Mouse (Mus musculus): ENCODE data around the gene Nup107. TPM values are rescaled to one million over a fixed set of nuclear protein-coding genes. Genes with fewer than 3 reads are reported as not detected.

Nup107 gene
- polyA plus RNA-seq, 1 experiment from 2014 or later, result 96.3 TPM

DNA sequence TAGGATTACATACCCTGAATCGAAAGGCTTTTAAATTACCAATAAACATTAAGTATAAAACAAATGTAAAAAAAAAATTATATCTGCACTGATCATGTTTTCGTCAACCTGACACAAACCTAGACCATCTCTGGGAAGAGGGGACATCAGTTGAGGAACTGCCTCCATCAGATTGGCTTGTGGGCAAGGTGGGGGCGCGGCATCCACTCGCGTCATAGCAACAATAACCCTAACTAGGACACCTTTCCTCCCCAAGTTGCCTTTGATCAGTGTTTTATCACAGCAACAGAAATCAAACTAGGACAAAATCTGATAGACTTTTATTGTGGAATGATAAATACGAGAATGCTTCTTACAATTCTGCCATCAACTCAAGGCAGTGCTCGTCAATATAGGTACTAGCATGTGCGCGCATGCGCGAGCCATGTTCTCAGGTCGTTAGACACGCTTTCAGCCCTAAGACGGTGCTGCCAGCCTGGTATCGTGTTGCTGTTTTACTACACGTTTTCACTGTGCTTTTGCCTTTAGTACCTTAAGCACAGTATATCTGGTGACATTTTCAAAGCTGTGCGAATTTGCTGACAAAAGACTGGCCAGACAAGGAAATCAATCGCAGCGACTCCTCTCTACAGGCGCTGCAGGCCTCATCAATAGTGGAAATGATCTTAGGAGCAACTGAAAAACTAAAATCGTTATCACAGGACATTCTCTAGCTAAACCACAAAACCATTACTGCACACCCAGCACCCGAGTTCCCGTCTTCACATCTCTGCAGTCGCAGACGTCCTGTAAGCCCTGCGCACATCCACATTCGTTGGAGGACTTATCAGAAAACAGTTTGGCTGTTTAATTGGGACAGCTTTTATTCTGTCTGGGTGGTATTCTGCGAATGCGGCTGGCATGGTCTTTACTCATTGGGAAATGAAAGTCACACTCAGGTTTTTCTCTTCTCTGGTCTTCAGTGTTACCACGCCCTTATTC, 11.7 kb upstream of the Nup107 start:
- Histone ChIP-seq H3K9ac (no peak overlapping the region), H3K27ac (ENCODE audit: low read depth) (no peak overlapping the region), H3K4me1 (ENCODE audit: insufficient read depth) (no peaks in the 10 kb centered on the region), H3K9me3 (ENCODE audit: low read depth, low read length) (no peaks in the 10 kb centered on the region), H3K4me2 (no peak overlapping the region), H3K27me3 (ENCODE audit: insufficient read depth, low read length) (no peaks in the 10 kb centered on the region), H3K36me3 (ENCODE audit: insufficient read depth) (no peaks in the 10 kb centered on the region), H3K4me3 (ENCODE audit: low read depth, low read length) (no peak overlapping the region)
- no peak for TF ChIP-seq CTCF (IDR thresholded peaks at IDR 0.05; ENCODE audit: low read depth)
- DNase-seq, result no peak
- no peak for ATAC-seq (ENCODE audit: insufficient read depth)
- WGBS, result 86% methylated on average over 31 of the region's 31 CpGs

DNA sequence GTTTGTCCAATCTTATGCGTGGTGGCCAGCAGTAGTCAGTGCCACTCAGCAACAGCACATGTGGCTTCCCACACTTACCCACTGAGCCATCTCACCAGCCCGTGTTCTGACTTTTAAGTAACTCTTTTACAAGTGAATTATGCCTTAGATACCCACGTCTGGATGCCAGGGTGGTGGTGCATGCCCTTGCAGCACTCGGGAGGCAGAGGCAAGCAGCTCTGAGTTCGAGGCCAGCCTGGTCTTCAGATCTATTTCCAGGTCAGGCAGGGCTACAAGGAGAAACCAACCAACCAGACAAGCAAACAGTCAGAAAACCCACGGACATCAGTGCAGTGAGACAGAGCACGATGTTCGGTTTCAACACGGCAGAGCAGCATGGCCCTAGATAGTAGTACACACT, 9.4 kb upstream of the Nup107 start:
- H3K9ac ChIP-seq, result no peak overlapping the region
- H3K27me3 ChIP-seq (ENCODE audit: insufficient read depth, low read length), result no peaks in the 10 kb centered on the region
- H3K4me3 ChIP-seq (ENCODE audit: low read depth, low read length), result no peak overlapping the region
- no peaks in the 10 kb centered on the region for H3K36me3 ChIP-seq (ENCODE audit: insufficient read depth)
- 92% methylated on average over 9 of the region's 9 CpGs for WGBS
- H3K27ac ChIP-seq (ENCODE audit: low read depth), result no peak overlapping the region
- TF ChIP-seq CTCF (IDR thresholded peaks at IDR 0.05; ENCODE audit: low read depth), result no peak
- H3K9me3 ChIP-seq (ENCODE audit: low read depth, low read length), result no peaks in the 10 kb centered on the region
- DNase-seq, result no peak
- H3K4me2 ChIP-seq, result no peak overlapping the region
- no peaks in the 10 kb centered on the region for H3K4me1 ChIP-seq (ENCODE audit: insufficient read depth)
- no peak for ATAC-seq (ENCODE audit: insufficient read depth)

DNA sequence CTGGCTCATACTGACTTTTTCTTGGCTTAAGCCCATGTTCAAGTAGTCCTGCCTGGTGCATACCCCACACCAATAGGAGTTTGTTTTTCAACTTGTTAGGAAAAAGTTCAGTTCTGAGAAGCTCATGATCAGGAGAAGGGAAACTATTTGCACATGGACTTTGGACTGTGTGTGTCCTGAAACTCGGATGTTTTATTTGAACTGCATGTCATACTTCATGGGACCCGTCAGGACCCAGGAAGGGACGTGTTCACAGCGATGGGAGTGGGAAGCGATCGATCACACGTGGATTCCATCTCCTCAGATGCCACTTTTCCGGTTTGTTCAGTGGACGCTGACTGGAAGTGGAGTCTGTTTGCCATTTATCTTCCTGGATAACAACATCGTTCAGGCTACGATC, 7.3 kb upstream of the Nup107 start:
- DNase-seq (no peak), ATAC-seq (ENCODE audit: insufficient read depth) (no peak)
- H3K4me3 ChIP-seq (ENCODE audit: low read depth, low read length), result no peak overlapping the region
- TF ChIP-seq CTCF (IDR thresholded peaks at IDR 0.05; ENCODE audit: low read depth), result no peak
- 62% methylated on average over 11 of the region's 11 CpGs for WGBS
- no peaks in the 10 kb centered on the region for H3K4me1 ChIP-seq (ENCODE audit: insufficient read depth)
- no peaks in the 10 kb centered on the region for H3K27me3 ChIP-seq (ENCODE audit: insufficient read depth, low read length)
- H3K27ac ChIP-seq (ENCODE audit: low read depth), result no peak overlapping the region
- H3K4me2 ChIP-seq, result no peak overlapping the region
- no peaks in the 10 kb centered on the region for H3K36me3 ChIP-seq (ENCODE audit: insufficient read depth)
- no peaks in the 10 kb centered on the region for H3K9me3 ChIP-seq (ENCODE audit: low read depth, low read length)
- H3K9ac ChIP-seq, result no peak overlapping the region

DNA sequence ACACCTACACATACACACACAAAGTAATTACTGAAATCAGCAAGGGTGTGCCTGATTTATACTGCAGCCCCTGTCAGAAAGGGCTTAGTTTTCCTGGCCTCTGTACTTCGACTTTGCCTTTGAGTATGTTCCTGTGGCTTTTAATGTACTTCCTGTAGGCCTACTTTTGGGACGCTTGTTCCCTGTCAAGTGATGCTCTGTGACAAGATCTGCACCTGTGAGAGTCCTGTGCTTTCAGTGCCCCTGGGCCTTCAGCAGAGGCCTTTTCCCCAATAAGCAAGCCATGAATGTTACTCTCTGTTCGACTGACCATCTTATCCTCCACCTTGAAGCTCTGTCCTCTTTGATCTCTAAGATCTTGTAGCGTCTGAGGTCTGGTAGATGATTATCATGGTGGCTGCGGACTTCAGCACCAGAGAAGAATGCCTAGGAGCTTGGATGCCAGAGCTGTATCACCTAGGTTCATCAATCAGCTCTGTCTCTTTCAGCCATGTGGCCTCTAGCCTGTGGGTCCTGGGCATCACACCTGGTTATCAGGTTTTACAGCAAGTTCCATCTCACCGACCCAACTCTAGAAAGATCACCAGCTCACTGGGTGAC, 6.0 kb upstream of the Nup107 start:
- no peak for TF ChIP-seq CTCF (IDR thresholded peaks at IDR 0.05; ENCODE audit: low read depth)
- Histone ChIP-seq H3K27me3 (ENCODE audit: insufficient read depth, low read length) (no peaks in the 10 kb centered on the region), H3K9ac (no peak overlapping the region), H3K27ac (ENCODE audit: low read depth) (no peak overlapping the region), H3K36me3 (ENCODE audit: insufficient read depth) (no peaks in the 10 kb centered on the region), H3K4me2 (no peak overlapping the region), H3K4me3 (ENCODE audit: low read depth, low read length) (no peak overlapping the region), H3K9me3 (ENCODE audit: low read depth, low read length) (no peaks in the 10 kb centered on the region), H3K4me1 (ENCODE audit: insufficient read depth) (no peaks in the 10 kb centered on the region)
- 61% methylated on average over 6 of the region's 6 CpGs for WGBS
- ATAC-seq (ENCODE audit: insufficient read depth) (no peak), DNase-seq (no peak)

DNA sequence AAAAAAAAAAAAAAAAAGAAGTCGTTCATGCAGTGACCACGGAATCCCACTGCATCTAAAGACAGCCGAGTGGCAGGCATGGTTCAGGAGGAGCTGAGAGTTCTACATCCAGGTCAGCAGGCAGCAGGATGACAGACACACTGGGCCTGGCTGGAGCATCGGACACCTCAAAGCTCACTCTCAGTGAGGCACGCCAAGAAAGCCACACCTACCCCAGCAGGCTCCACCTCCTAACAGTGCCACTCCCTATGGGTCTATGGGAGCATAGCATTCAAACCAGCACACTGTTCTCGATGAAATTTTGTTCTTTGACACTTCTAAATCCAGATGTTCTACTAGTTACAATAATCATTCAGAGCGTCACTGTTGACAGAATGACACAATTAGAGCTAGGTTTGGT, 5.2 kb upstream of the Nup107 start:
- no peak for DNase-seq
- Histone ChIP-seq H3K4me2 (no peak overlapping the region), H3K9ac (no peak overlapping the region), H3K27ac (ENCODE audit: low read depth) (no peak overlapping the region), H3K36me3 (ENCODE audit: insufficient read depth) (no peaks in the 10 kb centered on the region), H3K9me3 (ENCODE audit: low read depth, low read length) (no peaks in the 10 kb centered on the region), H3K4me3 (ENCODE audit: low read depth, low read length) (no peak overlapping the region), H3K27me3 (ENCODE audit: insufficient read depth, low read length) (no peaks in the 10 kb centered on the region), H3K4me1 (ENCODE audit: insufficient read depth) (no peaks in the 10 kb centered on the region)
- TF ChIP-seq CTCF (IDR thresholded peaks at IDR 0.05; ENCODE audit: low read depth), result no peak
- ATAC-seq (ENCODE audit: insufficient read depth), result no peak
- 74% methylated on average over 7 of the region's 7 CpGs for WGBS

DNA sequence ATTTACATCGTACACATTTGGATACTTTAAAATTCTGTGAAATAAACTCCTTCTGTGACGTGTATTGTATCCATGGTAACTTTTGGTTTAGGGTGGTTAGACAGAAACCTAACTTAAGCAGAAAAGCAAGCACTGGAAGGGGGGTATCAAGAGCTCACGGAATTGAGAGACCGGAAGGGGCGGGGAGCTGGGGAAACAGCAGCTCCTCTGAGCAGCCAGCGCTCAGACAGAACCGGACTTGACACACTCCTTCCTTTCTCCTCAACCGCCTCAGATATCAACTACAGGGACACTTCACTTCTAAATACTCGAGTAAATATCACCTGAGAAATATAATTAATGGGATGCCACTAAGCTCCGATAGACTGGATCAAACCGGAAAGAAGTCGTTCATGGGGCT, 4.6 kb upstream of the Nup107 start:
- 81% methylated on average over 12 of the region's 12 CpGs for WGBS
- no peak overlapping the region for H3K4me3 ChIP-seq (ENCODE audit: low read depth, low read length)
- H3K9ac ChIP-seq, result no peak overlapping the region
- H3K9me3 ChIP-seq (ENCODE audit: low read depth, low read length), result no peaks in the 10 kb centered on the region
- no peak for TF ChIP-seq CTCF (IDR thresholded peaks at IDR 0.05; ENCODE audit: low read depth)
- no peak overlapping the region for H3K4me2 ChIP-seq
- no peaks in the 10 kb centered on the region for H3K27me3 ChIP-seq (ENCODE audit: insufficient read depth, low read length)
- DNase-seq (no peak), ATAC-seq (ENCODE audit: insufficient read depth) (no peak)
- no peaks in the 10 kb centered on the region for H3K4me1 ChIP-seq (ENCODE audit: insufficient read depth)
- H3K27ac ChIP-seq (ENCODE audit: low read depth), result no peak overlapping the region
- H3K36me3 ChIP-seq (ENCODE audit: insufficient read depth), result no peaks in the 10 kb centered on the region

DNA sequence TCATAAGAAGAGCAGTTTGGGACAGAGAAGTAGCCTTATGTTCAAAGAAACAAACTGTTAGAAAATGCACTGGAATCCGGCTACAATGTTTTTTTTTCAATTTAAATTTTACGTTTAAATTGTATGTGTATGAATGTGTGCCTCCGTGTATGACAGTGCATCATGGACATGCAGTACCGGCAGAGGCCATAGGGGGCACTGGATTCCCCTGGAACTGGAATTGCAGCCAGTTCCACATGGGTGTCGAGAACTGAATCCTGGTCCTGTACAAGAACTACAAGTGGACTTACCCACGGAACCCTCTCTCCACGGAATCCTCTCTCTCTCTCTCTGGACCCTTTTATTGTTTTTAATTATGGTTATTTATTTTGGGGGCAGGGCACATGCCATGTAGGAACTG, 3.7 kb upstream of the Nup107 start:
- Histone ChIP-seq H3K36me3 (ENCODE audit: insufficient read depth) (no peaks in the 10 kb centered on the region), H3K27me3 (ENCODE audit: insufficient read depth, low read length) (no peaks in the 10 kb centered on the region), H3K9ac (no peak overlapping the region), H3K9me3 (ENCODE audit: low read depth, low read length) (no peaks in the 10 kb centered on the region), H3K4me2 (no peak overlapping the region), H3K4me1 (ENCODE audit: insufficient read depth) (peaks cover 7% of the 10 kb centered on the region; the same call in 1 of the 2 replicates), H3K27ac (ENCODE audit: low read depth) (no peak overlapping the region), H3K4me3 (ENCODE audit: low read depth, low read length) (no peak overlapping the region)
- no peak for ATAC-seq (ENCODE audit: insufficient read depth)
- WGBS, result 94% methylated on average over 7 of the region's 7 CpGs
- DNase-seq, result peak; percentile 24
- TF ChIP-seq CTCF (IDR thresholded peaks at IDR 0.05; ENCODE audit: low read depth), result peak; percentile 64

Measured in lung, embryonic 14.5 days (tissue).